Comparison of ENCODE assay signal across 8 mouse cellular contexts in genomic region chr5:34336775-34337450, GRCm38 (mm10). TPM values are rescaled to one million over a fixed set of nuclear protein-coding genes. Genes with fewer than 3 reads are reported as not detected.
DNase-seq lines count a peak whose midpoint lies in the region; ATAC-seq lines count a peak whose summit lies in the region.

No protein-coding gene starts in this region.

- no peaks in the 10 kb centered on the region for H3K27me3 ChIP-seq in forebrain, embryonic 15.5 days
- H3K27me3 ChIP-seq in hindbrain, embryonic 13.5 days: no peaks in the 10 kb centered on the region

- no peaks in the 10 kb centered on the region for H3K36me3 ChIP-seq in forebrain, embryonic 15.5 days
- no peaks in the 10 kb centered on the region for H3K36me3 ChIP-seq in hindbrain, embryonic 13.5 days

- peak overlapping the region; percentile 79 for H3K4me2 ChIP-seq in forebrain, embryonic 15.5 days (replicated peaks)
- peak overlapping the region; percentile 92 for H3K4me2 ChIP-seq in hindbrain, embryonic 13.5 days

- H3K27ac ChIP-seq in forebrain, embryonic 15.5 days (replicated peaks): peak overlapping the region; percentile 94
- peak overlapping the region; percentile 95 for H3K27ac ChIP-seq in hindbrain, embryonic 13.5 days

- DNase-seq in MN1 (ENCODE audit: low spot score): peak; percentile 85
- DNase-seq in c-Kit-negative CD71-positive TER-119-positive erythroid progenitor cells, embryonic 14.5 days (ENCODE audit: low read depth, low spot score): peak; percentile 51
- DNase-seq in left cerebral cortex, postnatal 25 days (ENCODE audit: low spot score in 2 of 2): peak; percentile 21 to 46
- peak; percentile 27 for DNase-seq in right cerebral cortex, postnatal 25 days
- DNase-seq in urinary bladder, postnatal 25 days (ENCODE audit: low spot score): peak; percentile 52

- peak overlapping the region; percentile 98 for H3K9ac ChIP-seq in forebrain, embryonic 15.5 days (replicated peaks)
- H3K9ac ChIP-seq in hindbrain, embryonic 13.5 days: peak overlapping the region; percentile 98

- under 1% methylated on average over 42 of the region's 42 CpGs for WGBS in forebrain, embryonic 15.5 days
- WGBS in hindbrain, embryonic 13.5 days: under 1% methylated on average over 42 of the region's 42 CpGs

- intact Hi-C loops in left cerebral cortex, postnatal 25 days (cut with DNase I): loop anchor here (1.0 to 5.0 kb wide), 3 partner anchors 32 to 130 kb away; partner anchors contain the start of genes Cfap99, Fam193a and Zfyve28

- peak; percentile 18; the same call in 1 of the 2 replicates for ATAC-seq in forebrain, embryonic 15.5 days (replicated peaks)
- ATAC-seq in hindbrain, embryonic 13.5 days (ENCODE audit: low FRiP score): peak; percentile 31
- peak; percentile 59 for ATAC-seq in megakaryocyte-erythroid progenitor cell, adult 5-6 weeks (replicated peaks; ENCODE audit: low FRiP score, low TSS enrichment, poor library complexity, severe bottlenecking)

- peaks cover 28% of the 10 kb centered on the region for H3K4me1 ChIP-seq in forebrain, embryonic 15.5 days
- peaks cover 28% of the 10 kb centered on the region for H3K4me1 ChIP-seq in hindbrain, embryonic 13.5 days (replicated peaks)

- H3K9me3 ChIP-seq in forebrain, embryonic 15.5 days: no peaks in the 10 kb centered on the region
- no peaks in the 10 kb centered on the region for H3K9me3 ChIP-seq in hindbrain, embryonic 13.5 days

- H3K4me3 ChIP-seq in forebrain, embryonic 15.5 days: peak overlapping the region; percentile 100
- peak overlapping the region; percentile 98 for H3K4me3 ChIP-seq in hindbrain, embryonic 13.5 days

RNA-seq across cellular contexts. Expression of gene Rnf4, which starts 0.8 kb away (rescaled TPM):
- polyA plus RNA-seq in forebrain, embryonic 15.5 days (2015; fragmentation: Nextera tagmentation; extraction: Ambion mirVana): 139 and 143 TPM in 2 replicates
- polyA plus RNA-seq in hindbrain, embryonic 13.5 days (2015; fragmentation: Nextera tagmentation; extraction: Ambion mirVana): 131 and 140 TPM in 2 replicates
- 10 to 100 TPM; 86.9 to 89.8 TPM for total RNA-seq in left cerebral cortex, postnatal 25 days (2021)
- 116 and 123 TPM in 2 replicates for total RNA-seq in megakaryocyte-erythroid progenitor cell, adult 5-6 weeks (2014; fragmentation: Nextera tagmentation)
- total RNA-seq in megakaryocyte-erythroid progenitor cell, adult 5-6 weeks (2017): 112 and 149 TPM in 2 replicates

RNA-seq across cellular contexts. Expression of gene Fam193a, which starts 32.8 kb away (rescaled TPM):
- 16.7 and 17.9 TPM in 2 replicates for polyA plus RNA-seq in forebrain, embryonic 15.5 days (2015; fragmentation: Nextera tagmentation; extraction: Ambion mirVana)
- polyA plus RNA-seq in hindbrain, embryonic 13.5 days (2015; fragmentation: Nextera tagmentation; extraction: Ambion mirVana): 16.7 and 17.6 TPM in 2 replicates
- total RNA-seq in left cerebral cortex, postnatal 25 days (2021): 10 to 100 TPM; 38.1 to 39.7 TPM
- total RNA-seq in megakaryocyte-erythroid progenitor cell, adult 5-6 weeks (2014; fragmentation: Nextera tagmentation): 33.6 and 42.2 TPM in 2 replicates
- 20.1 and 45.7 TPM in 2 replicates for total RNA-seq in megakaryocyte-erythroid progenitor cell, adult 5-6 weeks (2017)

RNA-seq across cellular contexts. Expression of gene Cfap99, which starts 48.5 kb away (rescaled TPM):
- 0.09 TPM in 1 of 2 replicates, not detected in the other for polyA plus RNA-seq in forebrain, embryonic 15.5 days (2015; fragmentation: Nextera tagmentation; extraction: Ambion mirVana)
- 0.08 TPM in 1 of 2 replicates, not detected in the other for polyA plus RNA-seq in hindbrain, embryonic 13.5 days (2015; fragmentation: Nextera tagmentation; extraction: Ambion mirVana)
- total RNA-seq in left cerebral cortex, postnatal 25 days (2021): 1 to 10 TPM in 1 of 2 experiments, under 1 TPM in 1; 0.71 to 1.1 TPM
- total RNA-seq in megakaryocyte-erythroid progenitor cell, adult 5-6 weeks (2014; fragmentation: Nextera tagmentation): not detected in 2 replicates
- total RNA-seq in megakaryocyte-erythroid progenitor cell, adult 5-6 weeks (2017): not detected in 2 replicates

RNA-seq across cellular contexts. Expression of gene Zfyve28, which starts 48.7 kb away (rescaled TPM):
- polyA plus RNA-seq in forebrain, embryonic 15.5 days (2015; fragmentation: Nextera tagmentation; extraction: Ambion mirVana): 4.7 and 5.3 TPM in 2 replicates
- polyA plus RNA-seq in hindbrain, embryonic 13.5 days (2015; fragmentation: Nextera tagmentation; extraction: Ambion mirVana): 4.6 and 5.4 TPM in 2 replicates
- total RNA-seq in left cerebral cortex, postnatal 25 days (2021): 10 to 100 TPM; 40.6 to 62.2 TPM
- not detected in 2 replicates for total RNA-seq in megakaryocyte-erythroid progenitor cell, adult 5-6 weeks (2014; fragmentation: Nextera tagmentation)
- not detected in 2 replicates for total RNA-seq in megakaryocyte-erythroid progenitor cell, adult 5-6 weeks (2017)

Comparison
In these comparisons a context has a peak if more than half of its experiments do, and no peak if none do; other contexts are left out.
1. Peak in every context shown above with its lines: DNase-seq, ATAC-seq, H3K4me3 ChIP-seq and H3K27ac ChIP-seq.
2. DNase-seq: peak in every context shown above with its lines; median percentile 85 in MN1; 52 in urinary bladder, postnatal 25 days; 51 in c-Kit-negative CD71-positive TER-119-positive erythroid progenitor cells, embryonic 14.5 days; 34 in left cerebral cortex, postnatal 25 days; 27 in right cerebral cortex, postnatal 25 days.